Mouse (Mus musculus): ENCODE results near the gene Pnmt. TPM values are rescaled to one million over a fixed set of nuclear protein-coding genes. Genes with fewer than 3 reads are reported as not detected.
"Not testable (repeated sequence)": the region's sequence is repeated elsewhere in the genome, so short reads cannot be mapped to it uniquely, and the experiment has no call there.

The Pnmt gene
- total RNA-seq, 2 experiments from 2014 or later = 0.87 to 2.9 TPM

DNA sequence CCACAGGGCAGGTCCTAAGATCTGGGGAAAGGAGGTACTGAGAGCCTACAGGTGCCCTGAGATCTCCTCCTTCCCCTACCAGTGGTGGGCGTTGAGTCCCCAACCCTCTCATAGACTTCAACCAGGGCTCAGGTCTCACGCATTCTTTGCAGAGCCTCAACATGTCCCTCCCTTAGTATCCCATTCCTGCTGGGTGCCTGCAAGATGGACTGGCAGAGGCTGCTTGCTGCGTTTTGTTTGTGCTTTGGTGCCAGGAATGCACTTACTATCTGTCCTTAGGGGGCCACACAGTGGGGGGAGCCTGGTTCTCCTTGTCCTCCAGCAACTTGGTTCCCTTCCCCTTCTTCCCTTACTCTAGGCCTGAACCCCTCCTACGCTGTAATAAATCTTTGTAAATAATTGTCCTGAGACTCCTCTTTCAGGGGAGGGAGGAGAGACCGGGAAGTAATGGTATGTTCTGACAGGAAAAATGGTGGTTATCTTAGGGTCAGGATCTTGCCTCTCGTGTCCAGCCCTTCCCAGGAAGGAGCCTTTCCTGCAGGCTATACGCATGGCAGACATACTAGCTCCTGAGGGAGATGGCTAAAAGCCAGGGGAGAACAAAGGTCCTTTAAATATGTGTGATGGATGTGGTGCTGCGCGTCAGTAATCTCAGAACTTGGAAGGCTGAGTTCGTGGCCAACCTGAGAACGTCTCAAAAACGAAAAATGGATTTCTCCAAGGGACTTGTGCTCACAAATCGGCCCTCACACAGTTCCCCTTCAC is 28.7 kb upstream of the Pnmt start:
- DNase-seq = no peak

GRCm38 (mm10) chr11:98358161-98359083 is 27.8 kb upstream of the Pnmt start, which contains the start of gene Stard3:
TSS of gene Stard3 (plus strand) at chr11:98358368.
- DNase-seq = peak; percentile 89

- DNase-seq = no peak
Observed at GRCm38 (mm10) chr11:98360866-98361521, 25.3 kb upstream of the Pnmt start.

- no peak for DNase-seq
Observed at GRCm38 (mm10) chr11:98363817-98364216, 22.4 kb upstream of the Pnmt start.

GRCm38 (mm10) chr11:98364410-98364809 is 21.8 kb upstream of the Pnmt start:
- DNase-seq = no peak

DNA sequence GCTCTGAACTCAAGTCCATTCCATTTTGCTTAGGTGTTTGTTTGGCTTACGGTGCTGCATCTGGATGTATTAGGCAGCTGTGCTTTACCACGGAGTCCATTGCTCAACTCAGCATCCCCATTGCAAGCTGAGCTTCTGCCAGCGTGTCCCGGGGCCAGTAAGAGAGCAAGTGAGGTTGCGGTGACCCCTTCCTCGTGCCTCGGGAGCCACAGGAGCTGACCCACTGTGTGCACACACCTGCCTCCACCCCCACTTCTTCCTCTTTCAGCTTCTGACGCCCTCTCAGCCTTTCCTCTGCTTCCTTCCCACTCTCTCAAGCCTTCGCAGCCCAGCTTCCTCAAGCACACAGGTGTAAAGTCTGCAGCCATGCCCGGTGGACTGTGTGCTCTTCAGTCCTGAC is 20.0 kb upstream of the Pnmt start:
- DNase-seq = no peak

- DNase-seq = no peak
Observed at GRCm38 (mm10) chr11:98367171-98367862, 18.9 kb upstream of the Pnmt start.

- DNase-seq = no peak
Observed at GRCm38 (mm10) chr11:98367863-98368186, 18.4 kb upstream of the Pnmt start.

DNA sequence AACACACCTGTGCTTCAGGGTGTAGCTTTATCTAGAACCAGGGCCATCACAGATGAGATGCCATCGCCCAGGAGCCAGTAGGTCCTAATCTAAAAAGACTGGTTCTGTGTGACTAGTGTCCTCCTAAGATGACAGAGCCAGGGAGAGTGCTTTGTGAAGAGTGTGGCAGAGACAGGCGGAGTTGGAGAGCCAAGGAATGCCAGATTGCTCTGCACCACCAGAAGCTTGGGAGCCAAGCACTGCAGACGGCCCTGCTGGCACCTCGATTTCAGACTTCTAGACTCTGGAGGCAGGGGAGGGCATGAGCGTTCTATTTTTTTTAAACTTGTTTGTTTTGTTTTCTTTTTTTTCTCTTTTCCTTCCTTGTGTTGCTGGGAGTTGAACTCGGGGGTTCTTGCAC is 16.9 kb upstream of the Pnmt start:
- no peak for DNase-seq

GRCm38 (mm10) chr11:98370588-98370987 is 15.7 kb upstream of the Pnmt start:
- no peak for DNase-seq

DNA sequence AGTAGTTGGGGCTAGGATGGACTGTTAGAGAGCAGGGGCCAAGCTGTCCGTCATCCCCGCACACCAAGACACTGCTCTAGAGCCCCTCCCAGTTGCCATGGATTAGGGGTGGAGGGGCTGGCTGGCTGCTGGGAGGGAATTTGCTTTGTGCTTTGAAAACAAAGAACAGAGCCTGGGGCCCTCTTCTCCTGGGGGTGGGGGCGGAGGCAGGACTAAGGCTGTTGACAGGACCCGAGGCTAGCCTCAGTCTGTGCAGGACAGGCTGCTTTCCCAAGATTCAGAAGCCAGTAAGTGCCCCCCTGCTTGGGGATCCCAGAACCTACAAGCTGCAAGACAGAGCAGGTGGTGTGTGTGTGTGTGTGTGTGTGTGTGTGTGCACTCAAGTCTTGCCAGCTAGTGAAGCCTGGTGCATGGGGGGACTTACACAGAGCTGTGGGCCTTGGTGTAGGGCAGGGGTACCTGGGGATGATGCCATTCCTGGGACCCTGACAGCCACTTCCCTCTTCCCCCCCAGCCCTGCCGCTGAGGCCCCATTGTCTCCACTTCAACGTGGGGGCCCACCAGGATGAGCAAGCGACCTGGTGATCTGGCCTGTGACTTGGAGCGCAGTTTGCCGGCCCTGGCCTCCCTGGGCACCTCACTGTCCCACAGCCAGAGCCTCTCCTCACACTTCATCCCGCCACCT is 14.6 kb upstream of the Pnmt start:
- DNase-seq = no peak

DNA sequence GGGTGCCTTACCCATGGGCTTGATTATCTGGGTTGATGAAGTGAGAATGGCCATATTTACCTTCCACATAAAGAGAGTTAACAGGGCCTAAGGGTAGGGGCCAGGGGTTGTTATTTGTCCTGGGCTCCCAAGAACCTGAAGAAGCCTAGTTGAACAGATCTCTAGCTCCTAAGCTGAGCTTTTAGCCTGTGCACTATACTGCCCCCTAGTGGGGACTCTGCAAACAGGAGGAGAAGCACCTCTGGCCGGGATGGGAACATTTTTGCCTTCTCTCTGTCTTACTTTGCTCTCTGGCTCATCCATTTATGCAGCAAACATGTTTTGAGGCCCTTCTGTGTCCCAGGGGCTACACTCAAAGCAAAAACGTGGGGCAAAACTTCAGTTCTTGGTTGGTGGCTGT is 13.8 kb upstream of the Pnmt start:
- DNase-seq = no peak

DNA sequence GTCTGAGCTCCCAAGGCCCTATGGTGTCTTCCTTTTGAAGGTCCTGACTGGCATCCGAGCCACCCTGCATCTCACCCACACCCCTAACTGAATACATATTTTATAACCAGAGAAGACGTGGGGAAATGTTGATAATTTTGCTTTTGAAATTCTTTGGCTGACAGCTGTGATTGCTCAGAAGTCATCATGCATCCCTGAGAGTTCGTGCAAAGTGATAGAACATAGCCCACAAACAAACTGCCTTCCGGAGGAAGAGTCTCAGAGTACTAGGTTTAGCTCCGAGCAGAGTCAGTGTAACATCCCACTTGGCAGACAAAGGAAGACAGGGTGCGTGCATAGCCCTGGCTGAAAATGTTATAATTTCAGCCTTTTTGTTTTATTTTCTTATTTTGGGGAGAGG is 13.0 kb upstream of the Pnmt start:
- no peak for DNase-seq

DNA sequence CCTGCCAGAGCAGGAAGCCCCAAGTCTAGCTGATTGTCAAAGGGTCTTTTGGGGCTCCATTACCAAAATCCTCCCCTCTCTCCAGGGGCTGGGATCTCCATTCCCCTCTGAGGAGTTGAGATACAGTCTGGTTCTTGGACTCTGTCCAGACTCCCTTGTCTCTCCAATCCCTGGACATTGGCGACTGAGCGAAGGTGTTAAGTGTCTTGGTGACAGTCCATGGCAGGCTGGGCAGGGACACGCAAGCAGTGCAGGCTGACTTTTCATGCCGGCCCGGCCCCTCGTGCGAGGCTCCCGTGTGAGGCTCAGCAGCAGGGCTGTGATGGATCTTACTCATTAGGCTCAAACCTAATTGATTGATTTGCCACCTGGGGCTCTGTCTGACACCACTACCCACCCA is 12.0 kb upstream of the Pnmt start:
- no peak for DNase-seq

GRCm38 (mm10) chr11:98376756-98377155 is 9.5 kb upstream of the Pnmt start:
- no peak for DNase-seq

DNA sequence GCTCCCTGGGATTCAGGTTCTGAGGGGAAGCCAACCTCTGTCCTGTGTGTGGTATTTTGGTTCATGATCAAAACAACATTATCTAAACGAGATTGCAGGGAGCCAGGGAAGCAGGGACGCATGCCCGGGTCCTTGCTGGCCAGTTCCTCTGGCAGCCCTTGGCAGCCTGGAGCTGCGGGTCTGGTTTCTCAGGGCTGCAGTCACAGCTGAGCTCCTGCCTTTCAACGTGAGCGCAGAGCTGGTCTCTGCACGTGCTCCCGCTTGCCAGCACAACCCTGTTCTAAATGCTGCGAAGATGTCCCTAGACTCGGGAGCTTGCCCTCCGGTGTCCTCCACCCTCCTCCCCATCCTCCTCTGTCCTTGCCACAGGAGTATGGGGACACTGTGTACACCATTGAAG is 8.5 kb upstream of the Pnmt start:
- DNase-seq = peak; percentile 84

- no peak for DNase-seq
Observed at GRCm38 (mm10) chr11:98379379-98379778, 6.9 kb upstream of the Pnmt start.

- no peak for DNase-seq
Observed at GRCm38 (mm10) chr11:98380106-98380505, 6.1 kb upstream of the Pnmt start.

GRCm38 (mm10) chr11:98381651-98382050 is 4.6 kb upstream of the Pnmt start:
- no peak for DNase-seq

DNA sequence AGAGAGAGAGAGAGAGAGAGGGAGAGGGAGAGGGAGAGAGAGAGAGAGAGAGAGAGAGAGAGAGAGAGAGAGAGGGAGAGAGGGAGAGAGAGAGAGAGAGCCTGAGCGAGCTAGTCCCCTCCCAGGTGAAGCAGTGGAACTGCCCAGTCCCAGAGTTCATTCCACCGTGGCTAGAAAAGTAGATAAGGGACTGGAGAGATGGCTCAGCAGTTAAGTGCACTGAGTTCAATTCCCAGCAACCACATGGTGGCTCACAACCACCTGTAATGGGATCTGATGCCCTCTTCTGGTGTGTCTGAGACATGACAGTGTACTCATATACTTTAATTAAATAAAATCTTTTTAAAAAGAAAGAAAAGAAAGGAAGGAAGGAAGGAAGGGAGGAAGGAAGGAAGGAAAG is 3.8 kb upstream of the Pnmt start:
- not testable (repeated sequence) for DNase-seq

DNA sequence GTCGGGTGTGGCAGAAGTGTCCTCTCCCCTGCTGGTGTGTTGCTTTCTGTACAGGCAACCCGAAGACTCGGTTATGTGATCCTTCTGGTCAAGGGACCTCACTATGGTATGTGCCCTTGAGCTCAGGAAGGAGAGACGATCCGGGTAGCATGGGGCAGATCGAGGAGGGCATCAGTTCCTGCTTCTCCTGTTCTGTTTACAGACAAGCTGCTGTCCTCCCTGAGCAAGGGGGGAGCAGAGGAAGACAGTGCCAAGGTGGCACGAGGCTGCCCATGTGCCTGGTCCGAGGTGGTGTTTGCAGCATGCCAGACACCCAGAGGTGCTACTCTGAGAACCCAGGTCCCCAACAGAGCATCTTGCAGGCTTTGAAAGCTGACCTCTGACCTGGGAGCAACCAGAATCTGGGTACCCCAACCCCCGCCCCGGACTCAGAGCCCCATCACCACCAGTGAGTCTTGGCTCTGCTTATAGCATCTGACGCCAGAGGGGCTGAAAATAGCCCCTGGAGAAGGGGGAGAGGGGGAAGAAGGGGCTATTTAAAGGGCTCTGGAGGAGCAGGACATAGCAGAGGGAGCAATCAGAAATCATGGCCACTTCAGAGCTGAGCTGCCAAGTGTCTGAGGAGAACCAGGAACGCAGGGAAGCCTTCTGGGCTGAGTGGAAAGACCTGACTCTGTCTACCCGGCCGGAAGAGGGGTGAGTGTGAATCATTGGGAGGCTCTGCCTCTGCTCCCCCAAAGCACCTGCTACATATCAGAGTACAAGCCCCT is 2.8 kb upstream of the Pnmt start, which contains the start of gene Tcap:
TSS of gene Tcap (plus strand) at position 551 of the 770 bp plus-strand sequence.
- peak; percentile 84 for DNase-seq

Measured in gastrocnemius, postnatal 25 days (tissue).